Mouse (Mus musculus) C2C12 (cell line): ENCODE results near the gene Cfap43.

ENCODE experiments used
- CTCF ChIP-seq: IDR thresholded peaks from one replicate; pipeline ENCODE4 v1.5.1; 2011; ENCODE audit not compliant: control insufficient read depth, insufficient read depth, insufficient read length
- FOSL1 ChIP-seq: IDR thresholded peaks from one replicate; pipeline ENCODE4 v1.8.0; 2011; ENCODE audit warnings: mild to moderate bottlenecking, low read length; ENCODE audit not compliant: poor library complexity, insufficient read depth, severe bottlenecking
- MAX ChIP-seq: IDR thresholded peaks from one replicate; pipeline ENCODE4 v1.6.1; 2011; ENCODE audit warnings: mild to moderate bottlenecking, control low read depth
- MYOD1 ChIP-seq: IDR thresholded peaks from one replicate; pipeline ENCODE4 v1.6.1; 2011; ENCODE audit warnings: low read depth; ENCODE audit not compliant: control insufficient read depth, insufficient read length
- MYOG ChIP-seq: IDR thresholded peaks from one replicate; pipeline ENCODE4 v1.6.1; 2011; ENCODE audit not compliant: control insufficient read depth, insufficient read length; ENCODE audit errors: extremely low read depth
- USF1 ChIP-seq: IDR thresholded peaks from one replicate; pipeline ENCODE4 v1.6.1; 2011; ENCODE audit warnings: low read depth, mild to moderate bottlenecking, control low read depth, moderate library complexity

DNA sequence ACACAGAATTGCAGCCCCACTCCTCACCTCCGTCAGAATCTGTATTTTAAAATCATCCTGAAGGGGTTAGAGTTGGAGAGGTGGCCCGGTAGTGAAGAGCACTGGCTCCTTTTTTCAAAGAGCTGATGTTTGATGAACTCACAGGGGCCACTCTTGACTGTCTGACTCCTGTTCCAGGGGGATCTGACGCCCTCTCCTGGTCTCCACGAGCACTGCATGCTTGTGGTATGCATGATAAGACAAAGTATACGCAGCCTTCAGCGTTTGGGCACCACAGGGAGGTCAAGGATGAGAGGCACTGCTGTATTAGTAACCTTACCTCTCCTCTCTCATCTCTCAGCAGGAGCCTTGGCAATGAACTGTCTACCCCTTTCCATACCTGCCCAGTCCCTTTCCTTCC, 19.1 kb downstream of the Cfap43 start:
- no peak for TF ChIP-seq CTCF
- TF ChIP-seq MAX = no peak
- no peak for TF ChIP-seq FOSL1
- TF ChIP-seq MYOD1 = no peak
- no peak for TF ChIP-seq USF1
- TF ChIP-seq MYOG = no peak
